Mouse (Mus musculus): ENCODE data around the gene Exosc5.

- TF ChIP-seq POLR2A (IDR thresholded peaks at IDR 0.05; ENCODE audit: insufficient read depth, low read depth, low read length), result no peak
- TF ChIP-seq CTCF (IDR thresholded peaks at IDR 0.05), result no peak
These were observed 10.2 kb downstream of the Exosc5 start for GRCm38 (mm10) chr7:25669158-25669557.

All from heart, adult 2 months (tissue).